Mouse (Mus musculus) gastrocnemius, postnatal 25 days (tissue): ENCODE data around the gene Cdh3. TPM values are rescaled to one million over a fixed set of nuclear protein-coding genes. Genes with fewer than 3 reads are reported as not detected.
"Not testable (repeated sequence)": the region's sequence is repeated elsewhere in the genome, so short reads cannot be mapped to it uniquely, and the experiment has no call there.

ENCODE experiments used
- DNase-seq: peaks from one replicate; pipeline ENCODE4 v3.0.0; 2022
- total RNA-seq, 2 experiments: library from RNA; stranded (reverse); gene quantifications; 1 replicate in 1 of 2; 2 replicates in 1 of 2; pipeline ENCODE4 v1.2.3; 2021

The Cdh3 gene
- total RNA-seq, 2 experiments from 2014 or later, result 0.05 TPM; not detected in 1

GRCm38 (mm10) chr8:106571551-106572172 lies 61.0 kb downstream of the Cdh3 start:
- no peak for DNase-seq

- DNase-seq, result not testable (repeated sequence)
Measured at GRCm38 (mm10) chr8:106572175-106572574, 61.5 kb downstream of the Cdh3 start.

GRCm38 (mm10) chr8:106573168-106573567 lies 62.5 kb downstream of the Cdh3 start, which contains the start of gene Gm10073:
Gene Gm10073 (minus strand): TSS chr8:106573461.
- DNase-seq, result not testable (repeated sequence)

GRCm38 (mm10) chr8:106574283-106574682 lies 63.6 kb downstream of the Cdh3 start:
- no peak for DNase-seq

- DNase-seq, result peak; percentile 26
Measured at GRCm38 (mm10) chr8:106576849-106577555, 66.3 kb downstream of the Cdh3 start.

- no peak for DNase-seq
Measured at GRCm38 (mm10) chr8:106579510-106579909, 68.8 kb downstream of the Cdh3 start.

GRCm38 (mm10) chr8:106581344-106582088 lies 70.8 kb downstream of the Cdh3 start:
- DNase-seq, result no peak

- DNase-seq, result no peak
Measured at GRCm38 (mm10) chr8:106584942-106585670, 74.4 kb downstream of the Cdh3 start.

- no peak for DNase-seq
Measured at GRCm38 (mm10) chr8:106585671-106586037, 75.0 kb downstream of the Cdh3 start.

- no peak for DNase-seq
Measured at GRCm38 (mm10) chr8:106586896-106587295, 76.2 kb downstream of the Cdh3 start.

- DNase-seq, result no peak
Measured at GRCm38 (mm10) chr8:106588443-106589431, 78.0 kb downstream of the Cdh3 start.

GRCm38 (mm10) chr8:106592458-106592857 lies 81.8 kb downstream of the Cdh3 start:
- DNase-seq, result no peak

- not testable (repeated sequence) for DNase-seq
Measured at GRCm38 (mm10) chr8:106595623-106596022, 84.9 kb downstream of the Cdh3 start.

GRCm38 (mm10) chr8:106597067-106597466 lies 86.4 kb downstream of the Cdh3 start:
- DNase-seq, result no peak

GRCm38 (mm10) chr8:106599265-106599979 lies 88.7 kb downstream of the Cdh3 start:
- no peak for DNase-seq

- DNase-seq, result no peak
Measured at GRCm38 (mm10) chr8:106603131-106603819, 92.6 kb downstream of the Cdh3 start, which contains the start of gene Cdh1. Gene Cdh1 (plus strand): TSS chr8:106603351.

- DNase-seq, result no peak
Measured at GRCm38 (mm10) chr8:106603933-106604332, 93.2 kb downstream of the Cdh3 start.

GRCm38 (mm10) chr8:106605657-106606056 lies 95.0 kb downstream of the Cdh3 start:
- DNase-seq, result no peak

GRCm38 (mm10) chr8:106606121-106606520 lies 95.4 kb downstream of the Cdh3 start:
- no peak for DNase-seq
